Mouse (Mus musculus): ENCODE data around the gene Abcf3.

DNA sequence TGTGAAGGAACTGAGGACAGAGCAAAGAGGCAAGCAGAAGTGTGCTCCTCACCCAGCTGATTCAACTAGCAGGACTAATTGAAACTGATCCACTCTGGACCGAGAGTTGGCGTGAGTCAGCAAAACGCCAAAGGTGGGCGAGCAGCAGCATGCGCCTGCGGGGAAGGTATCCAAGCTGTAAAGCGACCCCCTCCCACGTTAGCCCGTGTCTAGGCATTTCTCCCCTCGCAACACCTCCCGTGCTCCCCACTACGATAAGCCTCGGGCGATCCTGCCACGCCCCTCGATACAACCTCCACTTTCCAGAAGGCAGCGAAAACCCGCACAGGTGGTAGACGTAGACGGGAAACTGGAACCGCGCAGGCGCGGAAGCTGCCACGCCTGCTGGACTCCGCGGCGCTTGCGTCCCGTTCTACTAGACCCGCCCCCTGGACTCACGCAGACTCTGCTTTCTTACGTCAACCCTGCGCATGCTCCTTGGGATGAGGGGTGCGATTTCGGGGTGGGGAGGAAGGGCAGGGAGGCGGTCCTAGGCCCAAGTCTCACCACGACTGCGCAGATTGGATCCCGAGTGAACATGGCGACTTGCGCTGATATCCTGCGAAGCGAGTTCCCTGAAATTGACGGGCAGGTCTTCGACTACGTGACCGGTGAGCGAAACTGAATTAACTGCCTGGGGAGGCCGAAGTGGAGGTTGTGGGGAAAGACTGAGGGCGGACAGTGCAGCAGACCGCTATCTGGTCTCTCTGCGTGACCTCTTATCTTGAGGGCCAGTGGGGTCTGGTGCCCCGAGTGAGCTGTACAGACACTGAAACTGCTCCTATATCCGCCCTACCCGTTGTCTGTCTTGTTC, at the start of gene Abcf3:
- TF ChIP-seq POLR2A (IDR thresholded peaks at IDR 0.05; ENCODE audit: low read depth, low read length) (peak; percentile 91), CTCF (IDR thresholded peaks at IDR 0.05; ENCODE audit: borderline replicate concordance, insufficient read depth, low read length) (no peak)
